Mouse (Mus musculus) cerebellum, adult (tissue): ENCODE measurements around the gene AI661453.
A peak's percentile ranks its signal among the peaks of the same experiment; 100 is the strongest.

ENCODE experiments used
- ATAC-seq: cut with Nextera tagmentation; 2 replicates; pipeline ENCODE4 v1.9.2; 2017; ENCODE audit warnings: mild to moderate bottlenecking, moderate library complexity, mixed read lengths; ENCODE audit not compliant: insufficient number of reproducible peaks, low FRiP score, low TSS enrichment

Gene AI661453

GRCm38 (mm10) chr17:47462728-47463388, 26.4 kb downstream of the AI661453 start:
- no peak for ATAC-seq

GRCm38 (mm10) chr17:47464248-47464965, 28.0 kb downstream of the AI661453 start:
- no peak for ATAC-seq

GRCm38 (mm10) chr17:47465016-47465415, 28.6 kb downstream of the AI661453 start:
- no peak for ATAC-seq

GRCm38 (mm10) chr17:47466284-47466683, 29.9 kb downstream of the AI661453 start:
- ATAC-seq, result no peak

- ATAC-seq, result no peak
These were observed 31.2 kb downstream of the AI661453 start for GRCm38 (mm10) chr17:47467659-47468058.

- no peak for ATAC-seq
These were observed 31.6 kb downstream of the AI661453 start for GRCm38 (mm10) chr17:47468063-47468462.

- no peak for ATAC-seq
These were observed 32.1 kb downstream of the AI661453 start for GRCm38 (mm10) chr17:47468466-47468865.

GRCm38 (mm10) chr17:47469642-47470041, 33.2 kb downstream of the AI661453 start:
- no peak for ATAC-seq

- ATAC-seq, result peak; percentile 42; the same call in 1 of the 2 replicates
These were observed 33.7 kb downstream of the AI661453 start for GRCm38 (mm10) chr17:47470121-47470520.

GRCm38 (mm10) chr17:47470686-47471085, 34.3 kb downstream of the AI661453 start:
- ATAC-seq, result peak; percentile 20; the same call in 1 of the 2 replicates

- no peak for ATAC-seq
These were observed 36.3 kb downstream of the AI661453 start for GRCm38 (mm10) chr17:47472435-47473350.

- no peak for ATAC-seq
These were observed 37.1 kb downstream of the AI661453 start for GRCm38 (mm10) chr17:47473434-47473974.

GRCm38 (mm10) chr17:47474250-47474649, 37.8 kb downstream of the AI661453 start:
- no peak for ATAC-seq

GRCm38 (mm10) chr17:47475181-47475580, 38.8 kb downstream of the AI661453 start:
- no peak for ATAC-seq

GRCm38 (mm10) chr17:47475714-47476113, 39.3 kb downstream of the AI661453 start:
- no peak for ATAC-seq

GRCm38 (mm10) chr17:47479887-47480286, 43.5 kb downstream of the AI661453 start:
- ATAC-seq, result no peak

- no peak for ATAC-seq
These were observed 46.0 kb downstream of the AI661453 start for GRCm38 (mm10) chr17:47482401-47482800.

GRCm38 (mm10) chr17:47484241-47484921, 48.0 kb downstream of the AI661453 start:
- no peak for ATAC-seq

- ATAC-seq, result no peak
These were observed 48.6 kb downstream of the AI661453 start for GRCm38 (mm10) chr17:47484993-47485392.

GRCm38 (mm10) chr17:47485791-47486190, 49.4 kb downstream of the AI661453 start:
- ATAC-seq, result no peak
